Mouse (Mus musculus) liver, adult (tissue): ENCODE results near the gene Toporsl.
A peak's percentile ranks its signal among the peaks of the same experiment; 100 is the strongest.

Experiments used
- GATA4 ChIP-seq: IDR thresholded peaks from 2 replicates; pipeline ENCODE4 v1.6.1; 2014; ENCODE audit warnings: mild to moderate bottlenecking, low read length; ENCODE audit not compliant: insufficient replicate concordance

Toporsl gene

GRCm38 (mm10) chr4:52595927-52596326 lies at the start of gene Toporsl:
Toporsl (plus strand) TSS chr4:52596274.
- no peak for TF ChIP-seq GATA4

GRCm38 (mm10) chr4:52557672-52558071 lies 38.4 kb upstream of the Toporsl start:
- no peak for TF ChIP-seq GATA4

- no peak for TF ChIP-seq GATA4
Observed at GRCm38 (mm10) chr4:52558080-52558479, 38.0 kb upstream of the Toporsl start.

GRCm38 (mm10) chr4:52563859-52564258 lies 32.2 kb upstream of the Toporsl start:
- TF ChIP-seq GATA4: no peak

DNA sequence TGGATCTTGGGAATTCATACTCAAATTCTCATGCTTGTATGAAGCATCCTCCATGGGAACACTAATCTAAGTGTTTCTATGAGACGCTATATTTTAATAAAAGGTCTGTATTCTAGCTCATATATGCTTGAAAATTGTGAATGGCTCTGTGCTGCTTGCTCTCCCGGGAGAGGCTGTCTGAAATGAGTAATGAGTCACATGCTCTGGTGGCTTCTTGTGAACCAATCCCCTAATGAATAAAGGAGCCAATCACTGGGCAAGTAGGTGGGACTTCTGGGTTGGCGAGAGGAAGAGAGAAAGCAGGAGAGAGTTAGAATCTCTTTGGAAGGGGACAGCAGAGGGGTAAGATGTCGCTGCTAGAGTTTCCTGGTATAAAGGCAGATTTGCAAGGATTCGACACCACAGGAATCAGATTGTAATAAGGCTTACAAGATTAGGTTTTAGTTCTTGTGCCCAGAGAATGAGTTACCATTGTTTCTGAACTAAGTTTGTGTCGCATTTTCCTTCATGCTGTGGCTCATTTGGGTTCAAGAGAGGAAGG lies 9.8 kb upstream of the Toporsl start:
- TF ChIP-seq GATA4: no peak

- no peak for TF ChIP-seq GATA4
Observed at GRCm38 (mm10) chr4:52593821-52594356, 2.2 kb upstream of the Toporsl start.

DNA sequence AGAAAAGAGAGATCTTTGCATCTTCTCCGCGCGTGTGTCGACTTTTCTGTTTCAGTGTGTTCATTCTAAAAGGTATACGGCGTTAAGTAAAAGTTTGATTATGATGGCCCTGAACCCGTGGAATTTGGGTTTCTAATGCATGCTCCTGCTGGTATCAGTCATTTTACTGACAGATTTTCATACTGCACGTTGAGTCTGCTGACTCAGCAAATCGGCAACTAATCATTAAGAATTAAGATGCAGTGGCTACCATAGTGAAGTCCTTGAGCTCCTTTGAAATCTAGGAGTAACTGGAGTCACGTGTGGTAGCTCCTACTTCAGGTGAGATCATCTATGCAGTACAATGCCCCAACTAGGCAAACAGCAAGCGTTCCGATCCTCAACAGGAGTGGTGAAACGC lies 1.4 kb upstream of the Toporsl start:
- no peak for TF ChIP-seq GATA4

DNA sequence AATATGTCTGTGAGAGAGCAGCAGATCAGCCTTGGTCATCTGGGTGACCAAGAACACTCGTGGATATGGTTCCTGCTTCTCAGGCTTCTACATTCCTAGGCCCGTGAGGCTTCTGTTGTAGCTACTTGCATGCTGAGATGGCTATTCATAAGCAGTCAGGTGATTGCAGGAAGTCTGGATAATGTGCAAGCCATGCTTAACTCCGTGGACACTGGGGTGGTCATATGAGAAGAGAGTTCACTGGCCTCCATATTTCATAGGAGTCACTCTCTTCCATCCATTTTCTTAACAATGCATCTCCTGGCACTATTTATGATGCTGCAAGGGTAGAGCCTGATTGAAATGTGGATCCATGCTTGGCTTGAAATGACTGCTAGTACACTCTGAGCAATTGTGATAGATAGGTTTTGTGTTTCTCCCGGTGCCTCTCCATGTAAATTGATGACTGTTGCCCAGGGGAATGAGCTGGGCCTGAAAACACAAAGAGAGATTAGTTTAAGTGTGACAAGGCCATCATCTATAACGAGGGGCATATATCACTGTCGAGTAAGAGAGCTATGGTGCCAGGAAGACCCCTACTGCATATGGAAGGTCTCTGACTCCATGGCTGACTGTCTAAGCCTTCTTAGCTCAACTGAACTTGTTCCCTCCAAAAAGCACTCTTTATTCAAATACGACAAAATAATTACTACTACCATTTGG lies 2.3 kb downstream of the Toporsl start:
- no peak for TF ChIP-seq GATA4

DNA sequence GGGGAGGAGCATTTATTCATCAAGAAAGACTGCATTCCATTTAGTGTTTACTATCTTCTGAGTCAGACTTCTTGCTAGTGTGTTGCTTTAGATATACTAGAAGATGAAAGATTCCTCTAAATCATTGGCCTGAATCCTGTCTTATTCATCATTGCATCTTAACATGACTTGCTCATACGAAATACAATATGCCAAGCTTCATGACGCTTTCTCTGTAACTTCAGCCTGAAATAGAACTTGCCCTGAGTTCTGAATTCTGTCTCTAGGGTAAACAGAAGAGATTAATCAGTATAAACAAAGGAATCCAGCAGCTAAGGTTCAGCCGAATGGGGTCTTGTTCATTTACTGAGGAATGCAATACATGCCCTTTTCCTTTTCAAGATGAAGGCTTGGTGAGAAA lies 10.8 kb downstream of the Toporsl start:
- TF ChIP-seq GATA4: no peak

DNA sequence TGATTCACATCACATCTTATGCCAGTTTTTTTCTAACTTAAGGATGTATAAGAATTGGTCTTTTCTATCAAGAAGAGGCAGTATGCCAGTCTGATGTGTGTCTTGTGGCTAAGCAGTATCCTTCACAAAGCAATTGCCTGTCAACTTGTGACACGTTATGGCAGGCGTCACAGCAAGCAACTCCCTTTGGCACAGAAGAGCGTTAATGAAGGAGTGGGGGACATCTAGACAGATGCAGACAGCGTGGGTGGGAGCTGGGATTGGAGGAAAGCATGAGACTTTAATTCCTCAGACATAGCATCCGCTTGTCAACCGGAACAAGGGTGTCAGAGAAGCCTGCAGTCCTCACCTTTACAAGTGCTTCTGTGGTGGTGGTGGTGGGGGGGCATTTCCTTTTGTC lies 38.9 kb downstream of the Toporsl start:
- no peak for TF ChIP-seq GATA4

GRCm38 (mm10) chr4:52647791-52648190 lies 51.7 kb downstream of the Toporsl start:
- TF ChIP-seq GATA4: no peak

DNA sequence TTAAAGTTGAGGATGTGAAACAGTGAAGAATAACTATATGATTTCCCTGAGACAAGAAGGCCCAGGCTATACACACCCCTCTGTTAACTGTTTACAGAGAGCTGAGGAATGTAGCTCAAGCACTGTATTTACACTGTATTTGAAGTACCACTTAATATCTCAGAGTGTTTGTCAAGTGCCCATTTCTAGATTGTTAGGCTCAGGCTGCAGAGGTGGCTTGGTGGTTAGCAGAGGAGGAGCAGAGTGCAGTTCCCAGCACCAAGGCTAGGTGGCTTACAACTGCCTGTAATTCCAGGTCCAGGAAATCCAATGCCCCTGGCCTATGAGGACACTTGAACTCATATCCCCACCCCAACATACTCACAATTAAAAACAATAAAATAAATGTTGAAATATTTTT lies 63.6 kb downstream of the Toporsl start:
- TF ChIP-seq GATA4: no peak

DNA sequence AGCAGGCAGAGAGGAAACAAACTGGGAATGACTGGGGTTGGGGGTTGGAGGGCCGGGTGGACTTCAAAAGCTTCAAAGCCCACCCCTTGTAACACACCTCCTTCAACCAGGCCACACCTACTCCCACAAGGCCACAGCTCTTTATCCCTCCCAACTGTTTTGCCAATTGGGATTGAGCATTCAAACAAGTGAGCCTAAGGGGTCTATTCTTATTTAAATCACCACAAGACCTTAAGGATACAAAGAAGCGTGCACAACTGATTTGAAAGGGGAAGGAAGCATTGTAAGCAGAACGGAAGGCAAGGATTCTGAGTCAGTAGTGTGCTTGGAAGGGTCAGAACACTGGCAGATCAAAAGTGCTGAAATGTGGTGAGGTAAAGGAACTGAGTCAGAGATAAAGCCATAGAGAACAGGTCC lies 64.6 kb downstream of the Toporsl start:
- peak; percentile 80; the same call in 1 of the 2 replicates for TF ChIP-seq GATA4

GRCm38 (mm10) chr4:52661311-52661710 lies 65.2 kb downstream of the Toporsl start:
- no peak for TF ChIP-seq GATA4
